Mouse (Mus musculus): ENCODE measurements around the gene Npc1l1.

Gene Npc1l1

DNA sequence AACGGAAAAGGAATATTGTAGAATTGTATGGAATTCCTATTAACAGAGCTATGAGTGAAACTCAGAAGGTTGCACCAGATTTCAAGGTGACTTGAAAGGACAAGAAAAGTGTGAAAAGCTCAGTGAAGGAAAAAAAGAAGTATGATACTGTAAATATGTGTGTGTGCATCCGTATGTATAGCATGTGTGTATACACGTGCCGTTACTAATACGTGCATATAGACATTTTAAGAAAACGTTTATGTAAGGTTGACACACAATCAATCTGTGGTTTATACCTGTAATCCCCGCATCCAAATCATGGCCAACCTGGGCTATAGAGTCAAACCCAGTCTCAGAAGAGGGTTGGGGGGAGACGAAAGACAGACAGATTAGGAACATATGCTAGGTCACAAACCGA, 29.4 kb downstream of the Npc1l1 start:
- DNase-seq, result no peak

DNA sequence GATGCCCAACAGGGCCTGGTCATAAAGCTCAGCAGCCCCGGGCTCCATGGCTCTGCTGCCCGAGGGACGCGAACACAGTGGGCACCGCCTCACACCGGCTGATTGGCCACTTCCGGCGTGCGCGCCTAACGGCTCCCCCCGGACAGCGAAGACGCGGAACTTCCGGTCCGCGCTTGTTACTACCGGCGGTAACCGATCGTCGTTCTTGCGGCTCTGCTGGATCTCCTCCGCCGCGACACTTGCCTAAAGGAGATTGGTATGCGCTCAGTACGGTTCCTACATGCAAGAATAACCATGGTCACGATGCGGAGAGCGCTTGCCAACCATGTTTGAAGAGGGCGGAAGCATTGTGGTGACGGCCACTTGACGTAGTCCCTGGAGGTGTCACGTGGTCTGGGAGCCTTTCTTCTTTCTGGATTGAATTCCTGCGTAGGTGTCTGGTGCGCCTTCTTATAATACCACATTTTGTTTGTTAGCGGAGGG, 29.8 kb downstream of the Npc1l1 start, which contains the start of gene Nudcd3:
TSS of gene Nudcd3 (minus strand) at position 329 of the 483 bp plus-strand sequence.
- DNase-seq, result peak; percentile 87 to 88

DNA sequence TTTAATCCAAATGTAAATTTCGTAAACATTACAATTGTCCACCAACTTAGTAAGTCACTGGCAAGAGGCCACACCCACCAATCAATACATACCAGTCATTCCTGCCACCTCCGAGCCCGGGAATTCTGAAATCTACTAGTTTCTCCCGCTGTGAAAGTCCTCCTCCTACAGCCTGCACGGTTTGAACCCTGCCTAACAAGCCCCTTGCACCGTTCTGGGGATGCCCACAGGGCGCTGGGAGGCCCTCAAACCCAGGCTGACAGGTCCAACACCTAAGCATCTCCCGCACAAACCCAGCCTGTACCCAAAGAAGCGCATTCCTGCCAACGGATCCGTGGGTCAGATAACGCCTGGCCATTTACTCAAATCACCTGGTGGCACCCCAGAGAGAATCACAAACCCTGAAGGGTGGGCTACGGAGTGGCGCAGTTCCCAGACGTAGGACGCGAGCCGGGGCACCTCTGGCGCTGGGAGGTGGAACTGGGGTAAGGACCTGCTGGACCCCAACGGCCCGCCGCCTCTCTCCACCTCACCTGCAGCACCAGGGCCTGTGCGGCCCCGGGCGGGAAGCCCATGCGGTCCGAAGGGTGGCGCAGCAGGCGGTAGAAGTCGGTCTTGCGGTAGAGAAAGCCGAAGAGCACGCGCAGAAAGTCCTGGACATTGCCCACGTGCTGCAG, 30.4 kb downstream of the Npc1l1 start, which contains the start of gene A730071L15Rik:
TSS of gene A730071L15Rik (plus strand) at position 620 of the 677 bp plus-strand sequence.
- peak; percentile 10 to 14 for DNase-seq

DNA sequence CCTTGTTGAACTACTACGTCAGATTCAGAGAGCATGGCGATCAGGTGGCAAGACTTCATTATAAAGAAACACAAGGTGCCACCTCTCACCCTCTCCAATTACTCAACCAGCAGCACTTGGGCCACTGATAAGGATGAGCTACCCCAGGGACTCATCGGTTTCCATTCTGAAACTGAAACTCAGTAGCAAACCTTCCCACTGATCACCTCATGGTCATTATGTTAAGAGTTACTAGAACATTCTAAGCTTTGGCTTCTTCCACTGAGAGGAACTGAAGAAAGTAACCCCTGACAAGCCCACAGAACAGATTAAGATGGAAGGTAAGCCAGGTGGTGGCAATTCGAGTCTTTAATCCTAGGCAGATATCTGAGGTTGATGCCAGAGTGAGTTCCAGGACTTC, 31.5 kb downstream of the Npc1l1 start:
- no peak for DNase-seq

DNA sequence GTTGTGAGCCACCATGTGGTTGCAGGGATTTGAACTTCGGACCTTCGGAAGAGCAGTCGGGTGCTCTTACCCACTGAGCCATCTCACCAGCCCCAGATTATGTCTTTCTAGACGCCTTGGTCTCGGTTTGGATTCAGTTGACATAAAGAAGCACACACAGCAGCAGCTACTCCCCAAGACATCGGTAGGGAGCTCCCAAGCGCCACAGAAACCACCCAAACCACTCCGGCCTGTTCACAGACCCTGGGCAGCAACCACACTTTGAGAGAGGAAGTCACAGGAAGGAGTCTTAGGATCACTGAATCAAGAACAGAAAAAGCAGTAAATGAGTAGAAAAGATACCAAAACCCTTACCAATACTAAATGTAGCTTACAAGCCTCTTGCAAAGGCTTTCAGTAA, 33.2 kb downstream of the Npc1l1 start:
- no peak for DNase-seq

DNA sequence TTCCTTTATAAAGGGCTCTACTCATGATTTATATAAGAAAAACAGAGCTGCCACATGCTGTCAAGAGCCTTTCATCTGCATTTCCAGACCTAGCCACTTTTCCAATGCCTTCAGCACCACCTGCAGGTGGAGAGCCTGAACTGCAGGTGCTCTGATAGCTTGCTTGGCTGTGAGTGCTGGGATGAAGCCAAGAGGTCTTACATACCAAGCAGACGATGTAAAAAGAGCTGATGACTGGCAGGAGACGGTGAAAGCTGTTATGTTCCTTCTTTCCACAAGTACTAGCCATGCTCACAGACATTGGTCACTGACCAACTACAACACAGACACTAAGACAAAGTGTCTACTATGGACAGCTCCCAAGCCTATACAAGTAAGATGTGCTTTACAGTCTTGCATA, 42.1 kb downstream of the Npc1l1 start:
- DNase-seq, result peak; percentile 87 to 91

DNA sequence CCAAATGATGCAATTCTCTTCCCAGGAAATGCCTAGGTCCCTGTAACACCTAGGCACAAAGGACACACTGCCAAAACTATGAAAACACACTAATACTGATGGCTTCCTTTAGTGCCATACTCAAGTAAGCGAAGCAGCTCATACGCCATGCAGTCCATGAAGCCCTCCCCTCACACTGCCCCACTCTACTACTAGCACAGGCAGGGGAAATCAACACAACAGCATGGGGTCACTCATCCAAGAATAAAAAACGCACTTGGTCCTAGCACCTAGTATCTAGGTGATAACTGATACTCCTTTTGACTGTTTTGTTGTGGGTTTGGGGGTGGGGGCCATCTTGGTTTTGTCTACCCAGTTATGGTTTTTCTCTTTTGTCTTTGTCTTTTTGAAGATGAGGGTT, 42.5 kb downstream of the Npc1l1 start:
- DNase-seq, result no peak

DNA sequence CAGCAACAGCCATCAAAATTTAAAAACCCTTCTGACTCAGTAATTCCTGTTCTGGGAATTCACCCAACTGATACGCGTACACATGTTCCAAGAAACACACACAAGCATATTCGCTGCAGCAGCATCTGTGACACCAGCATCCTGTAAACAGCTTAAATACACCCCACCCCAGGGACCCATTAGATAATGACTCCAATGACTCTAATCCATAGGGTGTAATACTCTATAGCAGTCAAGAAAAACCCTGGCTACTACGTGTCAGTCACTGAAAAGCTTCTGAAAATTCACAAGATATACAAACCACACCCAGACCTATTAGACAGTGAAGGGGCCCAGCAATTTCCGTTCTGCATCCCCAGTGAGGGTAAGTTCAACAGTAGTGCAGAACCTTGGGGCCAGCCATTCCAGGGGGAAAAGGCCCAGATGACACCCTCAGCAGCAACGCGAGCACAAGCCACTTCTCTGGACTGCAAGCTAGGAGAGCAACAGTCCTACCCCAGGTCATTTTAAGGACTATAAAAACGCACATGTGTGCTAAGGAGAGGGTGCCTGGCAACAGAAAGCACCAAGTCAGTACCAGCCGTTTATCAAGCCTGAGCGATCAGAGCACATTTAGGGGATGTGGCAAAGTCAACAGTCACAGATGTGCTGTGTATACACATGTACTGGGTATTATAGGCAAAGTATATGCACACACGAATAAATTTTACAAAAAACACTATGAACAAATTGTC, 45.6 kb downstream of the Npc1l1 start:
- DNase-seq, result no peak

DNA sequence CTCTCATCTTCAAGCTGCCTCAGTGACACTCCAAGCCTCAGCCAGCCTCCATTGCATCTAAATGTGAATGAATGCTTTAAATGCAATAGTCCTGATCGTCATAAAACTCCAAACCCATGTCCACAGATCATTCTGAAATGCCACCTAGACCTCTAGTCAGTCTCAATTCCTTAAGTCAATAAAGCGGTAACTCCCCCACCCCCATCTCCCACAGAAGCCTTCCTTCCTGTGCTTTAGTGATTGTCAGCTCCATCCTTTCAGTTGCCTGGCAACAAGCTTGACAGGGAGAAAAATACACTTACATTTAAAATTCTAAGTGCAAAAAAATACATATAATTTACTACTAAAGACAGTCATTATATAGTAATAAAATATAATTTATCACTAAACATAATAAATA, 46.7 kb downstream of the Npc1l1 start:
- no peak for DNase-seq

DNA sequence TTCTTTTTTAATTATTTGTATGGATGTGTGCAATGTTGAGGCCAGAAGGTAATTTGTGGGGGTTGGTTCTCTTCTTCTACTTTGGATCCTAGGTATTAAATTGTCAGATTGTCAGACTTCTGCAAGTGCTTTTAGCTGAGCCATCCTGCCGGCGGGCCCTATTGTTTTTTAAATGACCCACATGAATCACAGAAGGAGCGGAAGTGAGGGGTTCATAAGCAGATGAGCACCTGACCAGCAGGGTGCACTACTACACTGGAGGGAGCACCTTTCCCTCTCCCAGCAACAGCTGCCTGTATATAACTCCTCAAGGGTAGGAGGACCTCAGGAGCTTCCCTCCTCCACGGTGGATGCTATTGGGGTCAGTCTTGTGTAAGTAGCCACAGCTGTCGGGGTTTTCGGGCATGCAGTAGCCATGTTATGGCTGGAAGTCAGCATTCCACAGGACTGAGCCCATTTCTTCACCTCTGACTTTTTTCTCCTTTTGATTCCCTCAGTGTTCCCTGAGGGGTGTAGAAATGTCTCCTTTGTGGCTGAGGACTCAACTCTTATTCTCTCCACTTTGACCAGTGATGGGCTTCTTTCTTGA, 49.0 kb downstream of the Npc1l1 start:
- no peak for DNase-seq

DNA sequence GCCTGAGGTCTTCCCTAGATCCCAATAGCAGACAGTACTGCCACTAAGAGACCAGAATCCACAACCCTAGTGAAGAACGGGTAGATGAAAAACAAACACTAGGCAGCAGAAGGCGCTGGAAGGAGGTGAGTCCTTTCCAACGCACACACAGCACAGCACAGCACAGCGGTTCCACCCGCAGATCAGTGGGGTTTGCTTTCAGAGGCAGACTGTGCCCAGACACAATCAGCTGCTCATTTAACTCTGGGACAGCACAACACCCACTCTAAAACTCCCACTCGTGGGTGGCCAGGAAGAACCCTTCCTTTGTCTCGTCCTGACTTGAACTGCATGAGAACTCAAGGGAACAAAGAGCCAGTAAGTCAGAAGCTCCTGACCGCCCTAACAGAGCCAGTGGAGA, 50.7 kb downstream of the Npc1l1 start:
- no peak for DNase-seq

DNA sequence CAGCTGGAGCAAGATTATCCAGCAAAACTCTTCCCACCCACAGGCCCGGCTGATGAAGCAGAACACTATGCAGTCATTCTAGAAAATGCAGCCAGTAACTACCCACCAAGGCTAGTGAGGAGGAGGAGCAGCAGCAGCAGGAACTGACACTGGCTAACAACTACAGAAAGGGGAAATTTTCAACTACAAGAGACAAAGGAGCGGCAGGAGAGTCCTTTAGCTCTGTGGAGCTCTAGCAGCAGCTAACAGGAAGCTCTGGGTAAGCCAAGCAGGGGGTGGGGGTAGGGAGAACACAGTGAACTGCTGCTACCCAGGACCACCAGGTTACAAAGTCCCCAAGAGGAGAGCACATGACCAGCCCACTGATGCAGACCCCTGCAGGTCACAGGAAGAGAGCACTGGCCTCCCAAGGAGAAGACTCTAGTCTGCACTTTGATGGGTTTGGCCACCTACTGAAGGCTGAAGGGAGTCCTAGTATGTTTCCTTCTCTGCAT, 51.2 kb downstream of the Npc1l1 start:
- DNase-seq, result no peak

DNA sequence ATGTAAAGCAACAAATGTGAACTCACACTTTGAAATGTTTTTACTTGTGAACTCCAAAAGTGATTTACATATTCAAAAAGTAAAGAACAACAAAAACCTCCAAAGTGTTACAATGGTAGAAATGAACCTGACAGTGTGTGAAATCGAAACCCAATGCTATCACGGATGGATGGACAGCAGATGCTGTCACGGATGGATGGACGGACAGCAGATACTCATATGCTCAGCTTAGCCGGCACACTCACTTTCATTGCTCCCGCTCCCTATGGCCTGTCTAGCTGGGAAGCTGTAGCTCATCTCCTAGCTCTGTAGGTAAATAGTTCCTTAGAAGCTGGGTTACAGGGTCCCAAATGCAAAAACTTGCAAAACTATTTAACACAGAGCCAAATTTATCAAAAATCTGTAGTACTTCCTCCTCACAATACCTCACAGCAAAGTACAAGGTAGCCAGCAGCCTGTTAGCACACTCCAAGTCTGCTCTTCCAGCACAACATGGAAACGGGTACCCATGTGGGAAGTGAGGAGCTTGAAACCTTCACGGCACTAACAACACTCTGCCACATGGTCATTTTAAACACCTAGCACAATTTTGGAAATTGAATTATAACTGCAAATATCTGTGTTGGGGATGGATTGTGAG, 52.0 kb downstream of the Npc1l1 start:
- DNase-seq, result no peak

DNA sequence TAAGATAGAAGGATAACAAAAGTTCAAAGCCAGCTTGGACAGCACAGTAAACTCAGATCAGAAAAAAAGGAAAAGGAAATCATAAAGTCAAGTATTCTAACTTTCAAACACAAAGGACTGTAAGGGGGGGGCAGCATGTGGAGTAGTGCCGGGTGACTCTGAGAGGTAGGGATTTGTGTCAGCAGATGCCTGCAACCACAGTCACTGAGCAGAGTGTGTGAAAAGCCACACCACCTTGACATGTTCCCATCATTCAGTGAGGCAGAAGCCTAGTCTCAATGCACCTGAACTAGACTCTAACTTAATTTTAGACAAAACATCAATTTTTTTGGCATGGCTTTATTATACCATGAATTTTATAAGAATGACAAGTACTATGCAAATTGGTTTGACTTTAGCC, 54.4 kb downstream of the Npc1l1 start:
- DNase-seq, result no peak

DNA sequence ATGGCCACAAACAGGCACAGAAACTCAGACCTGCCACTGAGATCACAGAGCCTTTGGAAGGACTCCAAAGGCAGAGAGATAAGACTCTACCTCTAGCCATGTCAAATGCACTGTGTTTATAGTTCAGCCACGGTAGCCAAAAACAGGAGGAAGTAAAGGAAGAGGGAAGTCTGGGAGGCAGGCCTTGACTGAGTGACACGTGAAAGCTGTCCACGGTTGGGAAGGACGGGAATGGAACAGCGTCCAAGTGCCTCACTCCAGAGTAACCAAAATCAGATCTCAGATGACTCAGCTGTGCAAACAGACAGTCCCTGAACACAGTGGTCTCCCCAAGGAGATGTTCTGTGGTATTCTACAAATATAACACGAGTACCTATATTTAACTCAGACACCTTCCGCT, 55.2 kb downstream of the Npc1l1 start:
- peak; percentile 44 to 51 for DNase-seq

DNA sequence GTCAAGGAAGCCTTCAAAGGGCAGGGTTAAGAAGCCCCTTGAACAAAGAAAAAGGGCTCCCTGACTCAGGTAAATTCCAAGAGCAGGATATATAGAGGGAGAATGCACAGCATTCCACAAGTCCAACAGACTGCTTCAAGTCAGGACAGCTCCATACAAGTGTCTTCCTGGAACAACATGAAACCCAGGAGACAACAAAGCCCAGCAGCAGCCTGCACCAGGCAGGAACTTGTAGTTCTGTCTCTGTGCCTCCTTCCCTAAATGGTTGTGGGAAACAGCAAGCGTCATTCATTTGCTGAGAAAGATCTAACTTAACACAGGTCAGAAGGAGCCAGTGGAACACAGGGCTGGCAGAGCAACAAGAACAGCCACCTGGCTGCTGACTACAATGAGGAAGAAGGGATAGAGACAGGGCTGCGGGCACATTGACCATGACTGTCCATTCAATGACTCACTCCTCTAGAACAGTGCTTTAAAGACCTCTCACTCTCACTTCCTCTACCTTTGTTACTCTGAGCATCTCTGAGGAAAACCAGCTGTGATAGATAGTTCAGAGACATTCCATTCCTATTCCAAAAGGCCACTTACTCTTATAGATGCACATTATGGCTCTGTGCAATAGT, 60.8 kb downstream of the Npc1l1 start:
- DNase-seq, result no peak

DNA sequence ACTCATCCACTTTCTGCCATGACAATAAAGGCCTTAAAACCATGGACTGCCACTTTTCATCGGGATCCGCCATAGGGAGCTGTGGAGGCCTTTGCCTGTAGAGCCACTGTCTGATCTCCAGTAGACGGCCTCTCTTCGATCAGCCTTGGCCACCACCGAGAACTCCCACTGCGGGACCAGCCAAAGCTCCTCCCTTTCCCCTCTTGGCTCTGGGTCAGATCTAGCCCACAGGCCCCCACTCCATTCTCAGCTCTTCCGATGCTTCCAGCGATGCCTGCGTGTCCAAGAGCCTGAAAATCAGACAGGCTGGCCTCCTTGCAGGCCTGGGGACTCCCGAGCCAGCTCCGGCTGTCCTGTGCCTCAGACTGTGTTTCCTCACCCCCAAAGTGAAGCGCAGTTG, 63.6 kb downstream of the Npc1l1 start:
- DNase-seq, result no peak

DNA sequence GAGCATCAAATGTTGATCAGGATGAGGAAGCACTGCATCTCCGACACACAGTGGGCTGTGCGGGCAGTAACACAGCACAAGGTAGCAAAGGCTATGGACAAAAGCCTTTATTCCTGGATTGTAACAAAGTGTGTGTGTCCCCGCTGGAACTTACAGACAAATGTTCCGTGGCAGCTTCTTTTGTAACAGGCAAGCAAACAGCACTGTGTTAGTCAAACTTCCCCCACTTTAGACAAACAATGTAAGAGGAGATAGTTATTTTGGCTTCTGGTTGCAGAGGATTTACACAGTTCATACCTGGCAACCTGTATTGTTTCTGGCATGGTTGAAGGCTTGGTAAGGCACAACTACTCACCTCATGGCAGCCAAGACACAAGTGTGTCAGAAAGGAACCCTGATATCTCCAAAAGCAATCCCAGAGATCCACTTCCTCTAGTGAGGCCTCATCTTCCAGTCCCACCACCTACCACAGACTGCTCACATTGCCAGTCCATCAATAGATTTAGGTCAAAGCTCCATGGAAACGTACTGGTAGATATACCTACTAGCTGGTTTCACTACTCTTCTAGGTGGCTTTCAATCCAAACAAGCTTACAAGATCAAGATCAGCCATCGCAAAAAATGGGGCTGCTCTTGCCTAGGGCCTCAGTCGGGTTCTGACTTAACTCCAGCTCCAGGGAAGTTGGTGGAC, 64.4 kb downstream of the Npc1l1 start:
- DNase-seq, result peak in 1 of 2 experiments; percentile 15

DNA sequence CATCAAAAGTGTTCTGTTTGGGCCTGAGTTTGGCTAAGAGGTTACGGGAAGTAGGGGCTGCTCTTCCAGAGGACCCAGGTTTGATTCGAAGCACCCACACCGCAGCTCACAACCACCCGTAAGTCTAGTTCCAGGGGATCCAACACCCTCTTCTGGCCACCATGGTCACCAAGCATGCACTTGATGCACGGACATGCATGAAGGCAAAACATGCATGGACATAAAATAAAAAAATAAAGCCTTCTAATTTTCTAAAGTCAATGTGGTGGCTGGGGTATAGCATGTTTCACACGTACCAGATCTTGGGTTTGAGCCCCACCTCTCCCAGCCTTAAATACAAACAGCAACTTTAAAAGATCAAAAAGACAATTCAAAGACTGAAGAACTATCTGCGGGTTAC, 65.2 kb downstream of the Npc1l1 start:
- no peak for DNase-seq

DNA sequence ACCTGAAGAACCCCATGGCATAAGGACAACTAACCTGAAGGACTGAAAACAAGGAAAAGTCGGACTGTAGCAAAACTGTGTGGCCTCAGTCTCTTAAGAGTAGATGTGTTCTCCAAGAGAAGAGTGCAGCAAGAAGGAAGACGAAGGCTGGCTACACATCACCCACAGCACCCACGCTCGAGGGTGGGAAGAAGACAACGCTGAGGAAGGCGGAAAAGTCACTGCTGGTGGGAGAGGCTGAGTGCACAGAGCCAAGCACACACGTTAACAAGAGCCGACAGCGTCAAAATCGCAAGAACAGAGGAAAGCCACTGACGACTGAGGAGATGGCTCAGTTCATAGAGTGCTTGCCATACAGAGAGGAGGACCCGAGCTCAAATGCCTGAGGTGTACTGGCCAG, 66.2 kb downstream of the Npc1l1 start:
- no peak for DNase-seq

DNA sequence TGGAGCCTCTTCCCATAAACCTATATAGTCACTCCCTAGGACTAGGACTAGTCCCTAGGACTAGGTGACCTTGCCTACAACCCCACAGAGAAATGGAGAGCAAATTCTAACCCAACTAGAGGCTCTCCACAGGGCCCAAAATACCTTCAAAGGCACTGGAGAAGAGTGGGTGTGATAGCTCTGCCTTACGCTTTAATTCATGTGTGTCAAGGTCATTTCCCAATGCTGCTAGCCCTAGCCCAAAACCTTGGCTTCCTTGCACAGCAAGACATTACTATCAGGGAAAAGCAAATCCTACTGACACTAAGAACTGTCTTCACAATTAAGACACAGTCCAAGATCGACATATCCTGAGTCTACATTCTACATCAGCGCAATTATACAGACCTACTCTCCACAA, 66.9 kb downstream of the Npc1l1 start:
- DNase-seq, result no peak

DNA sequence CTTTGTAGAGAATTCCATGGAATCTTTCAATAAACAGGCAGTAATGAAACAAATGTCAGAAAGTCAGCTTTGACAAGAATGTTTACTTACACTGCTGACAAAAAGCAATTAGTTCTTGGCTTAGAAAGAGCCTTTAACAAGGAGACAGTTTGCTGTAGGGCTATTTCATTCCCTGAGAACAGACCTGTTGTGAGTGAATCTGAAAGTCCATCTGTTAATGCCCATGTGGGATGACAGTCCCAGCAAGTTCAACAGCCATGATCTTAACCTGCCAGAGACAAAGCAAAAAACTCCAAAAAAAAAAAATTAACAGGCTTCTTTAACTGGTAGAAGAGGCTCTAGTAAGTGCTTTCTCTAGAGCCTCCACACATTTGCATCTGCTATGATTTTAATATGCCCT, 68.4 kb downstream of the Npc1l1 start:
- DNase-seq, result no peak

Data from lung, adult 18-20 months (tissue).